Mouse (Mus musculus) heart, embryonic 13.5 days (tissue): ENCODE results near the gene Phf1. TPM values are rescaled to one million over a fixed set of nuclear protein-coding genes. Genes with fewer than 3 reads are reported as not detected.

ENCODE experiments used
- ATAC-seq: fragments of 200-750 bp; cut with Nextera tagmentation; 2 replicates; pipeline ENCODE4 v1.8.0; 2017; ENCODE audit warnings: moderate TSS enrichment; ENCODE audit not compliant: insufficient number of reproducible peaks, low FRiP score, low TSS enrichment; ENCODE audit errors: extremely low read depth
- H3K27ac ChIP-seq: fragments of 300-500 bp; sonication (generic); replicated peaks from 2 replicates; pipeline ENCODE4 v1.5.1; 2015; ENCODE audit warnings: moderate library complexity, mild to moderate bottlenecking, inconsistent platforms
- H3K27me3 ChIP-seq: fragments of 300-500 bp; sonication (generic); replicated peaks from 2 replicates; pipeline ENCODE4 v1.6.1; 2015; ENCODE audit warnings: mild to moderate bottlenecking, inconsistent platforms
- H3K36me3 ChIP-seq: fragments of 300-500 bp; sonication (generic); 2 replicates; pipeline ENCODE4 v1.6.1; 2015; ENCODE audit warnings: mild to moderate bottlenecking, inconsistent platforms
- H3K4me1 ChIP-seq: fragments of 300-500 bp; sonication (generic); 2 replicates; pipeline ENCODE4 v1.6.1; 2015; ENCODE audit warnings: inconsistent platforms
- H3K4me2 ChIP-seq: fragments of 300-500 bp; sonication (generic); 2 replicates; pipeline ENCODE4 v1.6.1; 2015; ENCODE audit warnings: inconsistent platforms, mild to moderate bottlenecking, moderate library complexity
- H3K4me3 ChIP-seq: fragments of 300-500 bp; sonication (generic); 2 replicates; pipeline ENCODE4 v1.5.1; 2015; ENCODE audit warnings: moderate library complexity, mild to moderate bottlenecking, inconsistent platforms
- H3K9ac ChIP-seq: fragments of 300-500 bp; sonication (generic); 2 replicates; pipeline ENCODE4 v1.6.1; 2015; ENCODE audit warnings: inconsistent platforms, mild to moderate bottlenecking, moderate library complexity
- H3K9me3 ChIP-seq: fragments of 300-500 bp; sonication (generic); 2 replicates; pipeline ENCODE4 v1.6.1; 2016; ENCODE audit warnings: inconsistent platforms
- WGBS: fragments of 180-500 bp; shearing (Covaris S2); methylation state at CpG from one replicate; pipeline ENCODE4 v1.1.7; 2015; ENCODE audit warnings: mixed read lengths; 5-methylcytosine and 5-hydroxymethylcytosine counted together
- polyA plus RNA-seq: library from polyadenylated mRNA; unstranded; fragments of >200 nt; fragmentation: Nextera tagmentation; extraction: Ambion mirVana; gene quantifications from 2 replicates; pipeline ENCODE4 v1.2.1, GENCODE M21; 2015

Gene Phf1
- polyA plus RNA-seq, 1 experiment from 2014 or later = 9.2 TPM

DNA sequence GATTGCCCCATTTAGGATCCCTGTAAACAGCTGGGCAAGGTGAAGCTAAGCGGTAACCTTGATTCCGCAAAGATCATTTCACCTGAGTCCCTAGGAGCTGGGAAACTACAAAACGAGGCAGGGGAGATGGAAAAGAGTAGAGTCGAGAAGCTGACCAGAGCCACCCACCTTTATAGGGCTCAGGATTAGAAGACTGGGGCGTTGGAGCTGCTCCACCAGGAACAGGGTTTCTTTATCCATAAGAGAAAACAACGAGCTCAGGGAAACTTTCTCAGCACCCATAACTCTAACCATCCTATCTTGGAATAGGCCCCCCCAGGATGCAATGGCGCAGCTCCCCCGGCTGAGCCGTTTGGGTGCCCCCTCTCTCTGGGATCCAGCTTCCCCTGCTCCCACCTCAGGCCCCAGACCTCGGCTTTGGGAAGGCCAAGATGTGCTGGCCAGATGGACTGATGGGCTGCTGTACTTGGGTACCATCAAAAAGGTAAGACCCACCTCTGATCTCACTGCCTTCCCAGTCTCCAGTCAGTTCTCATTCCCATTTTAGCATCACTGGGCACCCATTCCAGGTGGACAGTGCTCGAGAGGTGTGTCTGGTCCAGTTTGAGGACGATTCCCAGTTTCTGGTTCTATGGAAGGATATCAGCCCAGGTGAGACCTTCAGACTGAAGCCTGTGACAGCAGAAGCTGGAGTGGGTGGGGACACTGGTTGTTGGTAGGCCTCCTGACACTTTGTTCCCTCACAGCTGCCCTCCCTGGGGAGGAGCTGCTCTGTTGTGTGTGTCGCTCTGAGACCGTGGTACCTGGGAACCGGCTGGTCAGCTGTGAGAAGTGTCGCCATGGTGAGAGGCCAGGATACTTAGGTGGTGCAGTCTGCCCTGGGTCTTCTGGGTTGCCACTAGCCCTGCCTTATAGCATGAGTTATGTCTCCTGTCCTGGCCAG is 1.3 kb downstream of the Phf1 start:
- 71% methylated on average over 16 of the region's 16 CpGs for WGBS
- no peak overlapping the region for H3K27ac ChIP-seq
- peaks cover 63% of the 10 kb centered on the region for H3K36me3 ChIP-seq

DNA sequence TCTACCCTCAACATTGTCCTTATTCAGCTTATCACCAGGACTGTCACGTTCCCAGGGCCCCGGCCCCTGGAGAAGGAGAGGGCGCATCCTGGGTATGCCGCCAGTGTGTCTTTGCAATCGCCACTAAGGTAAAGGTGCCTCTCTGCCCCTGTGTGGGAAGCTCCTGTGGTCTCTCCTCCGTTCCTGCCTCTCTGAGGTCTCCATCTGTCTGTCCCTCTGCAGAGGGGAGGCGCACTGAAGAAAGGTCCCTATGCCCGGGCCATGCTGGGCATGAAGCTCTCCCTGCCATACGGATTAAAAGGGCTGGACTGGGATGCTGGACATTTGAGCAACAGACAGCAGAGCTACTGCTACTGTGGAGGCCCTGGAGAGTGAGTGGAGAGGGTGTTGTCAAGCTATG is 2.2 kb downstream of the Phf1 start:
- Histone ChIP-seq H3K4me1 (peaks cover 38% of the 10 kb centered on the region), H3K9ac (no peak overlapping the region), H3K27me3 (no peaks in the 10 kb centered on the region), H3K9me3 (no peaks in the 10 kb centered on the region), H3K4me2 (no peak overlapping the region), H3K27ac (no peak overlapping the region), H3K36me3 (peaks cover 54% of the 10 kb centered on the region), H3K4me3 (no peak overlapping the region)
- ATAC-seq = no peak
- 86% methylated on average over 9 of the region's 9 CpGs for WGBS

More for the DNA sequence above, 1.3 kb downstream of the Phf1 start:
- H3K4me3 ChIP-seq = peak overlapping the region; percentile 65
- peaks cover 35% of the 10 kb centered on the region for H3K4me1 ChIP-seq
- peak overlapping the region; percentile 87 for H3K4me2 ChIP-seq
- H3K9me3 ChIP-seq = no peaks in the 10 kb centered on the region
- H3K27me3 ChIP-seq = no peaks in the 10 kb centered on the region
- no peak for ATAC-seq
- H3K9ac ChIP-seq = peak overlapping the region; percentile 87

DNA sequence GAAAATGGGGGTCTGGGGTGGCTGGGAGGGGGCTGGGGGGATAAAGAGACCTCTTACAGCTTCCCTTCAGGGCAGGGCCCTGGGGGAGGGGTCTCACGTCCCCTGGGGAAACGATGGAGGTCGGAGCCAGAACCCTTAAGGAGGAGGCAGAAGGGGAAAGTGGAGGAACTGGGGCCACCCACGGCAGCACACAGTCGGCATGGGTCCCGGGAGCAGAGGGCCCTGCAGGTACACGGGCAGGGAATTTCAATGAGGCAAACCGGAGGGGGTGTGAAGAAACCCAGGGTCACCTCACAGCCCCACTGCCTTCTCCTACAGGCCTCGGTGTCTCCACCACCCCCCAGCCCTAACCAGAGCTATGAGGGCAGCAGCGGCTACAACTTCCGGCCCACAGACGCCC is 3.6 kb downstream of the Phf1 start:
- no peak for ATAC-seq
- no peaks in the 10 kb centered on the region for H3K9me3 ChIP-seq
- H3K27me3 ChIP-seq = no peaks in the 10 kb centered on the region
- no peak overlapping the region for H3K4me3 ChIP-seq
- peaks cover 40% of the 10 kb centered on the region for H3K36me3 ChIP-seq
- H3K4me2 ChIP-seq = no peak overlapping the region
- peaks cover 50% of the 10 kb centered on the region for H3K4me1 ChIP-seq
- 71% methylated on average over 12 of the region's 12 CpGs for WGBS
- H3K27ac ChIP-seq = no peak overlapping the region
- no peak overlapping the region for H3K9ac ChIP-seq

DNA sequence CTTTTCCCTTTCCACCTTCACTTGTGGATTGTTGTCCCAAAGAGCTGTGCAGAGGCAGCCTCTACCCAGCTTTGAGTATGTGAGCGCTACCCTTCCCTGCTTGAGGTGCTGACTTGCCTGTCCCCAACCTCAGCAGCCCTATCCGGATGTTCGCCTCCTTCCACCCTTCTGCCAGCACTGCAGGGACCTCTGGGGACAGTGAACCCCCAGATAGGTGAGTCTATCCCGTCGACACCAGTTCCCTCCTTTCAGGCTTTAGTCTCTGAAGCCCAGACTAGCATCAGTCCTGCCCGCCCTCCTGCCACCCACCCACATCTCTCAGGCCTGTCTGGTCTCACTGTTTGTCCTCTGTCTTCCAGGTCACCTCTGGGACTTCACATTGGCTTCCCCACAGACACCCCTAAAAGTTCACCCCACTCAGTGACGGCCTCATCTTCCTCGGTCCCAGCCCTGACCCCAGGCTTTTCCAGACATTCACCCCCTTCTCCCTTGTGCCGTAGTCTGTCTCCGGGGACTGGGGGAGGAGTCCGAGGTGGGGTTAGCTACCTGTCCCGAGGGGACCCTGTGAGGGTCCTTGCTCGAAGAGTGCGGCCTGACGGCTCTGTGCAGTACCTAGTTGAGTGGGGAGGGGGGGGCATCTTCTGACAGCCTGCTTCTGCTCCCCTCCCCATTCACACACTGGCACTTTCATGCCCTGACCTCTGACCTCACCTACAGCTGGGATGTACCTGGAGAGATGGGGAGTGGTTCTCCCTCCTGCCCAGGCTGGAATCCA is 4.3 kb downstream of the Phf1 start:
- no peaks in the 10 kb centered on the region for H3K9me3 ChIP-seq
- H3K4me1 ChIP-seq = peaks cover 57% of the 10 kb centered on the region
- H3K4me2 ChIP-seq = peak overlapping the region; percentile 99
- H3K27me3 ChIP-seq = no peaks in the 10 kb centered on the region
- WGBS = 82% methylated on average over 15 of the region's 15 CpGs
- H3K36me3 ChIP-seq = peaks cover 37% of the 10 kb centered on the region
- no peak for ATAC-seq
- H3K4me3 ChIP-seq = no peak overlapping the region
- peak overlapping the region; percentile 93 for H3K9ac ChIP-seq
- no peak overlapping the region for H3K27ac ChIP-seq

DNA sequence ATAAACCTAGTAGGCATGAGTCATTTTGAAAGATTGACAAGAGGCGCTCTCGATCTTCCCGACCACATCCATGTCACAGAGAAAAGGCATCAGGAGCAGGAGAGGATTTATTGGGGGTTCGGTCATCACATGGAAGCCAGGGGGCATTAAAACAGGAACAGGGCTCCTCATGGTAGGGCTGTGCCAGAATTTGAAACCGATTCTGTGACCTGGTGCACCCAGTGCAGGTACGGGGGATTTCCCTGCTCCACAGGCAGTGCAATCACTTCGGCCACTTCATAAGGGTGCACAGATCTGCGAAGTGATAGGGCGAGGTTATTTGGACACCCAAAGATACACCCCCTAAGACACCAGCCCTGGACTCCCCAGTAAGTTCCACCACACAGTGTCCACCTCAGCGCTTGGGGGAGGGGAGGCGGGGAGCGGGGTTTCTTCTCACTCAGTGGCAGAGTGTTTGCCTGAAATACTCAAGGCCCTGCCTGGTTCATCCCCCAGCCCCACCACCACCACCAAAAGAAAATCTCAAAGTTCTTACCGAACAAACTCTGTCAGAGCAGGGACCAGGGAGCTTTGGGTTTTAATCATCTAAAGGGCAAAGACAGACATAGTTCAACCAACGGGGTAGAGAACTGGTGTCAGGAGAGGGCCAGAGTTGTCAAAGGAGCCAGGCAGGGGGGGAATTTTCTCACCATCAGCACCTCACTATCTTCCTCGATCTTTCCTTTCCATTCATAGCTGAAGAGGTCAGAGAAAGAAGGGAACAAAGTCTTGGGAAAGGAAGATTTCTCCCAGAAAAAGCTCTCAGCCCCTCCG is 5.2 kb downstream of the Phf1 start:
- peaks cover 58% of the 10 kb centered on the region for H3K4me1 ChIP-seq

DNA sequence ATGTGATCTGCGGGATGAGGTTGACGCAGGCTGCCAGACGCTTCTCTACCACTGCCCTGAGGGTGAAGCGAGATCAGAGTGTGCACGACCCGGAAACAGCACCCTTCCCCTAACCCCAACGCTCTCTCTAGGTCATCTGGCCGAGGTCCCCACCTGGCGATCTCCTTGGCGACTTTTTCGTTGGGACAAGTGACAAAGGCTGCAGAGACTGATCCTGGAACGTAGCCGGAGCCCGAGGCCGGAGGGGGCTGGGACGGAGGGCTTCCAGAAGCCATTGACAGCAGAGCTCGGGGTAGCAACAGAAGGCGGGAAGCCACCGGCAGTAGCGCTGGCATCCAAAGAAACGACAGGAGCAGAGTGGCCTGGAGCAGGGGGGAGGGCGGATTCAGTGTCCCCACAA is 5.9 kb downstream of the Phf1 start:
- ATAC-seq = no peak
- H3K27me3 ChIP-seq = no peaks in the 10 kb centered on the region
- H3K4me1 ChIP-seq = peaks cover 52% of the 10 kb centered on the region
- no peaks in the 10 kb centered on the region for H3K9me3 ChIP-seq
- H3K4me2 ChIP-seq = peak overlapping the region; percentile 99
- under 1% methylated on average over 22 of the region's 22 CpGs for WGBS
- peak overlapping the region; percentile 93 for H3K9ac ChIP-seq
- H3K4me3 ChIP-seq = peak overlapping the region; percentile 73
- peak overlapping the region; percentile 88 for H3K27ac ChIP-seq
- H3K36me3 ChIP-seq = peaks cover 37% of the 10 kb centered on the region

More for the DNA sequence above, 5.2 kb downstream of the Phf1 start:
- WGBS = 47% methylated on average over 16 of the region's 16 CpGs
- Histone ChIP-seq H3K27me3 (no peaks in the 10 kb centered on the region), H3K27ac (peak overlapping the region; percentile 88), H3K4me2 (peak overlapping the region; percentile 99), H3K36me3 (peaks cover 37% of the 10 kb centered on the region), H3K4me3 (peak overlapping the region; percentile 73), H3K9me3 (no peaks in the 10 kb centered on the region), H3K9ac (peak overlapping the region; percentile 93)
- ATAC-seq = no peak

DNA sequence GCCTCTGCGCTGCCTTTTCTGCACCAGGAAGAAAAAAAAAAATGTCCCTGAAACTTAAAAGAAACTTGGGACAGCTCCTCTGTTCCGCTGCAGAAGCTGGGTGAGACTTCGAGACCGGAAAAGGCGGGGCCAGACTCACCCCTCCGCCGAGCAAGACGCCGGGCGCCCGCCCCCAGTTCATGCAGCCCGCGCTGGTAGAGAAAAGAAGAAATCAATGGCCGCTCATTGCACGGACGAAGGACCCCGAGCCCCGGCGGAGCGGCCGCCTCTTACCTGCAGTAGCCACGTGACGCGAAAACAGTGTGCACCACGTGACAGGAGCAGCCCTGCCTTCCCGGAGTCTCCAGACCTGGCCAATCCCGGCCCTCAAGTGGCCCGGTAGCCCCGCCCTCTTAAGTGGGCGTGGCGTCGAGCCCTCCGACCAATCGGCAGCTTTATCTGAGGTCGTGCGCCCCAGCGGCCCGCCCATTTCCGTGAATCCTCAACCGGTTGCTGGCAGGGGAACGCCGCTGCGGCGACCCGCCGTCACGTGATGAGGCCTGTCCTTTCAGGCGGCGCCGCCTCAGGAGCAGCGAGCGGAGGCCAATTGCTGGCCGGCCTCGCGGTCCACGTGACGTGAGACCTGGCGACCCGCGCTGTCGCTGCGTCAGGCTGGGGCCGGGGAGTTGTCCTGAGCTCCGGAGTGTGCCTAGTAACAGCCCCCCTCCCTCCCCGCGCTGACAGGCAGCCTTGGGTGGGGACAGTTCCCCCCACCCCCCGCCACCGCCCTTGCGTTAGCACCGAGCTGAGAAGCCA is 6.5 kb downstream of the Phf1 start, which contains the start of gene Cuta:
TSS of gene Cuta (minus strand) at position 392 of the 795 bp plus-strand sequence.
- Histone ChIP-seq H3K9ac (peak within 1 kb of the TSS; percentile 93), H3K36me3 (peaks cover 33% of the 10 kb centered on the region), H3K4me1 (peaks cover 46% of the 10 kb centered on the region), H3K4me2 (peak within 1 kb of the TSS; percentile 99), H3K4me3 (peak within 1 kb of the TSS; percentile 73), H3K9me3 (no peaks in the 10 kb centered on the region), H3K27me3 (no peaks in the 10 kb centered on the region), H3K27ac (peak within 1 kb of the TSS; percentile 98)
- under 1% methylated on average over 70 of the region's 70 CpGs for WGBS
- ATAC-seq = peak; percentile 90

DNA sequence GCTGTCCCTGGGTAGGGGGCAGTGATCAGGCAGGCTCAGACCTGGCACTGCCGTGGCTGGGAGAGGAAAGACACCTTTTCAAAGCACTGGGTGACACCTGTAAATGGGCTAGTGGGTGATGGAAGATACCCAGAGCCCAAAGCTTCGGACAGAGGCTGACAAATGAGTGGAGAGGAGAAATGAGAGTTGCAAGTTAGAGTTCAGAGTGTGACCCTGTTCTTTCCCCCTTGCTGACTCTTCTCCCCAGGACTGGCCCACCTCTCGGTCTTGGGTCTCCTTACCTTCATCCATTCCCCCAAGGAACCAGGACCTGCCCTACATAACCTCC is 7.1 kb downstream of the Phf1 start:
- ATAC-seq = no peak
- peak overlapping the region; percentile 73 for H3K4me3 ChIP-seq
- H3K27me3 ChIP-seq = 0 out of 2 replicates have a peak, but pooled peaks cover under 1% of the 10 kb centered on the region
- H3K4me1 ChIP-seq = peaks cover 43% of the 10 kb centered on the region
- H3K9ac ChIP-seq = peak overlapping the region; percentile 88
- peaks cover 27% of the 10 kb centered on the region for H3K36me3 ChIP-seq
- no peaks in the 10 kb centered on the region for H3K9me3 ChIP-seq
- peak overlapping the region; percentile 98 for H3K27ac ChIP-seq
- WGBS = 2% methylated on average over 3 of the region's 3 CpGs
- H3K4me2 ChIP-seq = peak overlapping the region; percentile 99

DNA sequence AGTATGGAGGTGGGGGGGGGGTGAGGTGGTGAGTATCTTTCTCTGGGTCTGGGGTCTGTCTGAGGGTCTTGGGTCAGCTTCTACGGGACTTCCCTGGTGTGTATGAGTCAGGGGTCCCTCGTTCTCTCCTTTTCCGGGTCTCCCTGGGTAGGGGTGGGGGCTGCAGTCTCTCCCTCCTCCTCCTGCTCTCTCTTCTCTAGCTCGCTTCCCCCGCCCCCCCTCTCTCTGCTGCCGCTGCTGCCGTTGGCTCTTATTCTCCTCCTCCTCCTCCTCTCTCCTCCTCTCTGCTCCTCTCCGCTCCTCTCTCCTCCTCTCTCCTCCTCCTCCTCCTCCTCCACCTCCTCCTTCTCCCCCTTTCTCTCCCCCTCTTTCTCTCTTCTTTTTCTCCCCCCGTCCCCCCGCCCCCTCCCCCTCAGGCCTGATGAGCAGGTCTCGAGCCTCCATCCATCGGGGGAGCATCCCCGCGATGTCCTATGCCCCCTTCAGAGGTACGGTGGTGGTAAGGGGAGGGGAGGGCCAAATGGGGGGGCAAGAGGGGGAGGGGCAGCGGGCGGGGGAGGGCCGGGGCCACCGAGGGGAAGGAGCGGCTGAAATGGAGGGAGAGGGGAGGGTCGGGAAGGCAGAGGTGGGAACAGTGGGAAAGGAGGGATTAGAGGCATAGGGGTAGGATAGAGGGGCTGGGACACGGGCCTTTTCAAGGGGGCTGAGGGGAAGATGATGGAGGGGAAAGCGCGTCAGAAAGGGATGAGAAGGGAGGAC is 8.4 kb downstream of the Phf1 start, which contains the start of gene Syngap1:
TSS of gene Syngap1 (plus strand) at position 223 of the 759 bp plus-strand sequence.
- H3K4me3 ChIP-seq = peak within 1 kb of the TSS; percentile 73
- peak within 1 kb of the TSS; percentile 88 for H3K9ac ChIP-seq
- H3K36me3 ChIP-seq = peaks cover 14% of the 10 kb centered on the region
- H3K27ac ChIP-seq = peak within 1 kb of the TSS; percentile 98
- no peak for ATAC-seq
- 0 out of 2 replicates have a peak, but pooled peaks cover 3% of the 10 kb centered on the region for H3K27me3 ChIP-seq
- WGBS = 3% methylated on average over 19 of the region's 24 CpGs
- peak within 1 kb of the TSS; percentile 99 for H3K4me2 ChIP-seq
- no peaks in the 10 kb centered on the region for H3K9me3 ChIP-seq
- H3K4me1 ChIP-seq = peaks cover 51% of the 10 kb centered on the region
